Mouse (Mus musculus) layer of hippocampus, adult 8-10 months (tissue): ENCODE data around the gene Cptp. TPM values are rescaled to one million over a fixed set of nuclear protein-coding genes. Genes with fewer than 3 reads are reported as not detected.
A peak's percentile ranks its signal among the peaks of the same experiment; 100 is the strongest.

ENCODE experiments used
- DNase-seq, 2 experiments: peaks; one replicate each; pipeline ENCODE4 v3.0.0; 2022; ENCODE audit warnings: low spot score in 2 of 2
- total RNA-seq, 4 experiments: library from RNA; stranded (reverse); gene quantifications; 2 replicates each; pipeline ENCODE4 v1.2.4; 2022

The Cptp gene
- total RNA-seq, 4 experiments from 2014 or later, result 27.8 to 41.9 (median 29.5) TPM

GRCm38 (mm10) chr4:155888181-155888580 is 18.9 kb upstream of the Cptp start:
- DNase-seq, result peak in 1 of 2 experiments; percentile 2

GRCm38 (mm10) chr4:155887674-155888073 is 18.4 kb upstream of the Cptp start:
- DNase-seq, result peak in 1 of 2 experiments; percentile 8

GRCm38 (mm10) chr4:155886330-155886729 is 17.1 kb upstream of the Cptp start:
- no peak for DNase-seq

GRCm38 (mm10) chr4:155883587-155883986 is 14.3 kb upstream of the Cptp start:
- no peak for DNase-seq

- DNase-seq, result no peak
Measured at GRCm38 (mm10) chr4:155871404-155871803, 2.2 kb upstream of the Cptp start.

GRCm38 (mm10) chr4:155868614-155869298 is 484 bp downstream of the Cptp start:
- peak in 1 of 2 experiments; percentile 11 for DNase-seq

GRCm38 (mm10) chr4:155863001-155863400 is 6.2 kb downstream of the Cptp start, which contains the start of gene Tas1r3:
TSS of gene Tas1r3 (minus strand) at chr4:155863362.
- peak in 1 of 2 experiments; percentile 4 for DNase-seq

GRCm38 (mm10) chr4:155861787-155862186 is 7.5 kb downstream of the Cptp start:
- DNase-seq, result no peak

GRCm38 (mm10) chr4:155859318-155859717 is 9.9 kb downstream of the Cptp start:
- DNase-seq, result no peak

GRCm38 (mm10) chr4:155856881-155857280 is 12.4 kb downstream of the Cptp start:
- DNase-seq, result no peak

- no peak for DNase-seq
Measured at GRCm38 (mm10) chr4:155856071-155856470, 13.2 kb downstream of the Cptp start.

GRCm38 (mm10) chr4:155854991-155855390 is 14.2 kb downstream of the Cptp start:
- no peak for DNase-seq

GRCm38 (mm10) chr4:155853421-155853820 is 15.8 kb downstream of the Cptp start:
- no peak for DNase-seq

- no peak for DNase-seq
Measured at GRCm38 (mm10) chr4:155851951-155852411, 17.3 kb downstream of the Cptp start.

GRCm38 (mm10) chr4:155851368-155851767 is 17.9 kb downstream of the Cptp start:
- no peak for DNase-seq

- DNase-seq, result no peak
Measured at GRCm38 (mm10) chr4:155849792-155850451, 19.3 kb downstream of the Cptp start.

GRCm38 (mm10) chr4:155849391-155849790 is 19.8 kb downstream of the Cptp start:
- no peak for DNase-seq

GRCm38 (mm10) chr4:155848434-155849095 is 20.7 kb downstream of the Cptp start:
- no peak for DNase-seq

- peak in 1 of 2 experiments; percentile 39 for DNase-seq
Measured at GRCm38 (mm10) chr4:155847591-155848352, 21.5 kb downstream of the Cptp start.

GRCm38 (mm10) chr4:155846871-155847578 is 22.2 kb downstream of the Cptp start, which contains the start of gene Dvl1:
TSS of gene Dvl1 (plus strand) at chr4:155847402.
- DNase-seq, result peak; percentile 80 to 91

- no peak for DNase-seq
Measured at GRCm38 (mm10) chr4:155843231-155843630, 26.0 kb downstream of the Cptp start.
